Mouse (Mus musculus): Measurements from ENCODE around the gene Gm28308. TPM values are rescaled to one million over a fixed set of nuclear protein-coding genes. Genes with fewer than 3 reads are reported as not detected.

Gm28308 gene
- polyA plus RNA-seq, 2 experiments from 2014 or later = not detected

- ATAC-seq = no peak
Observed at GRCm38 (mm10) chr6:52218643-52219215, 5.6 kb upstream of the Gm28308 start.

- ATAC-seq = no peak
Observed at GRCm38 (mm10) chr6:52217895-52218642, 4.9 kb upstream of the Gm28308 start.

GRCm38 (mm10) chr6:52217459-52217768 is 4.3 kb upstream of the Gm28308 start:
- ATAC-seq = peak; percentile 5

- ATAC-seq = no peak
Observed at GRCm38 (mm10) chr6:52216691-52217458, 3.7 kb upstream of the Gm28308 start.

GRCm38 (mm10) chr6:52215771-52216535 is 2.8 kb upstream of the Gm28308 start:
- no peak for ATAC-seq

GRCm38 (mm10) chr6:52215070-52215469 is 1.9 kb upstream of the Gm28308 start:
- no peak for ATAC-seq

GRCm38 (mm10) chr6:52214271-52214670 is 1.1 kb upstream of the Gm28308 start:
- no peak for ATAC-seq

- ATAC-seq = peak; percentile 7
Observed at GRCm38 (mm10) chr6:52212556-52213118, 502 bp downstream of the Gm28308 start.

- peak; percentile 17 for ATAC-seq
Observed at GRCm38 (mm10) chr6:52211961-52212360, 1.2 kb downstream of the Gm28308 start.

GRCm38 (mm10) chr6:52211170-52211935 is 1.8 kb downstream of the Gm28308 start:
- peak; percentile 79 for ATAC-seq

GRCm38 (mm10) chr6:52209685-52210046 is 3.5 kb downstream of the Gm28308 start:
- no peak for ATAC-seq

GRCm38 (mm10) chr6:52208868-52209684 is 4.1 kb downstream of the Gm28308 start:
- ATAC-seq = no peak

GRCm38 (mm10) chr6:52208072-52208867 is 4.9 kb downstream of the Gm28308 start, which contains the start of gene Hoxa6:
Gene Hoxa6 (minus strand): TSS chr6:52208722.
- no peak for ATAC-seq

- ATAC-seq = no peak
Observed at GRCm38 (mm10) chr6:52207684-52207976, 5.5 kb downstream of the Gm28308 start.

- no peak for ATAC-seq
Observed at GRCm38 (mm10) chr6:52206882-52207683, 6.1 kb downstream of the Gm28308 start.

- no peak for ATAC-seq
Observed at GRCm38 (mm10) chr6:52205638-52206621, 7.2 kb downstream of the Gm28308 start.

- ATAC-seq = no peak
Observed at GRCm38 (mm10) chr6:52205221-52205620, 7.9 kb downstream of the Gm28308 start.
